Mouse (Mus musculus) forebrain, embryonic 13.5 days (tissue): Measurements from ENCODE around the gene Dctpp1. TPM values are rescaled to one million over a fixed set of nuclear protein-coding genes. Genes with fewer than 3 reads are reported as not detected.

Source experiments
- ATAC-seq: fragments of 200-750 bp; cut with Nextera tagmentation; 2 replicates; pipeline ENCODE4 v1.8.0; 2017
- H3K27ac ChIP-seq: fragments of 300-500 bp; sonication (generic); 2 replicates; pipeline ENCODE4 v1.5.1; 2015; ENCODE audit warnings: inconsistent platforms, mild to moderate bottlenecking, moderate library complexity
- H3K27me3 ChIP-seq: fragments of 300-500 bp; sonication (generic); 2 replicates; pipeline ENCODE4 v1.6.1; 2015; ENCODE audit warnings: mild to moderate bottlenecking, inconsistent platforms
- H3K36me3 ChIP-seq: fragments of 300-500 bp; sonication (generic); 2 replicates; pipeline ENCODE4 v1.6.1; 2015; ENCODE audit warnings: mild to moderate bottlenecking, inconsistent platforms; ENCODE audit not compliant: poor library complexity, severe bottlenecking
- H3K4me1 ChIP-seq: fragments of 300-500 bp; sonication (generic); 2 replicates; pipeline ENCODE4 v1.6.1; 2015; ENCODE audit warnings: inconsistent platforms
- H3K4me2 ChIP-seq: fragments of 300-500 bp; sonication (generic); 2 replicates; pipeline ENCODE4 v1.6.1; 2015; ENCODE audit warnings: inconsistent platforms, mild to moderate bottlenecking, moderate library complexity
- H3K4me3 ChIP-seq: fragments of 300-500 bp; sonication (generic); 2 replicates; pipeline ENCODE4 v1.5.1; 2015; ENCODE audit warnings: mild to moderate bottlenecking, inconsistent platforms
- H3K9ac ChIP-seq: fragments of 300-500 bp; sonication (generic); 2 replicates; pipeline ENCODE4 v1.6.1; 2015; ENCODE audit warnings: mild to moderate bottlenecking, inconsistent platforms
- H3K9me3 ChIP-seq: fragments of 300-500 bp; sonication (generic); replicated peaks from 2 replicates; pipeline ENCODE4 v1.6.1; 2016; ENCODE audit warnings: inconsistent platforms
- WGBS: fragments of 180-500 bp; shearing (Covaris S2); methylation state at CpG from one replicate; pipeline ENCODE4 v1.1.7; 2015; 5-methylcytosine and 5-hydroxymethylcytosine counted together
- polyA plus RNA-seq: library from polyadenylated mRNA; unstranded; fragments of >200 nt; fragmentation: Nextera tagmentation; extraction: Ambion mirVana; gene quantifications from 2 replicates; pipeline ENCODE4 v1.2.1, GENCODE M21; 2015

Dctpp1 gene
- polyA plus RNA-seq, 1 experiment from 2014 or later, result 224 TPM

DNA sequence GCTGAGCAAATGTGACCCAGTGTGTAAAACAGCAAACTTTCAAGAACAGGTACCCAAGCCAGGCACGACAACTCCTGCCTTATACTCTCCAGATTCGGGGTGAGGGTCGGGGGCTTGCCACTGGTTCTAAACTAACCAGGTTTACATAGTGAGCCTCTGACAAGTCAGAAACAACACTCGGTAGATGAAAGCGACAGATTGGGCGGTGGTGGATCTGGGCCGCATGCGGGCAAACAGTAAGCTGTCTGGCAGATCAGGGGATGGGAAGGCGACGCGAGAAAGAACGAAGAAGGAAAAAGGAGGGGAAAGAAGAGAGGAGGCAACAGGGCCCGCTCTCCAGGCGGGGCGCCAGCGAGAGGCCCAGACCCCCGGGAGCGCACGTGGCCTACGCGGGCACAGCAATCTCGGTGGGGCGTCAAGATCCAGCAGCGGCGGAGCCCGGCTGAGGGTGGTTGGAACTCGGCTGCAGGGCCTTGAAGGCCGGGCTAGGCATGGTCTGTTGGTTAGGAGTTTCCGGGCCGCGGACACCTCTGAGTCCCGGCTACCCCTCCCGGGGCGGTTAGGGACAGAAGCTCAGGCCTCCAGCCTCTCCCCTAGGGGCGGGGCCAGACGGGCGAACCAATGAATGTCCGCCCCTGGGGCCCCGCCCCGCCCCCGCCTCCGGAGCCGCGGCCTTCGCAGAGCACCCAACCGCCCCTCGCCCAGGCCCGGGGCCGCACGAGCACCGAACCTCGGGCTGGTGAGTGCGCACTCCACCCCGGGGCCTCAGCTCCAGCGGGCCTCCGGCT, 16.4 kb downstream of the Dctpp1 start, which contains the start of gene Zfp771:
TSS of gene Zfp771 (plus strand) at position 405 of the 788 bp plus-strand sequence.
- Histone ChIP-seq H3K9me3 (no peaks in the 10 kb centered on the region), H3K36me3 (peaks cover 33% of the 10 kb centered on the region), H3K4me3 (peak within 1 kb of the TSS; percentile 85), H3K9ac (peak within 1 kb of the TSS; percentile 90), H3K4me2 (peak within 1 kb of the TSS; percentile 75), H3K27ac (peak within 1 kb of the TSS; percentile 87), H3K27me3 (no peaks in the 10 kb centered on the region), H3K4me1 (peaks cover 26% of the 10 kb centered on the region)
- under 1% methylated on average over 49 of the region's 56 CpGs for WGBS
- ATAC-seq, result peak; percentile 95

DNA sequence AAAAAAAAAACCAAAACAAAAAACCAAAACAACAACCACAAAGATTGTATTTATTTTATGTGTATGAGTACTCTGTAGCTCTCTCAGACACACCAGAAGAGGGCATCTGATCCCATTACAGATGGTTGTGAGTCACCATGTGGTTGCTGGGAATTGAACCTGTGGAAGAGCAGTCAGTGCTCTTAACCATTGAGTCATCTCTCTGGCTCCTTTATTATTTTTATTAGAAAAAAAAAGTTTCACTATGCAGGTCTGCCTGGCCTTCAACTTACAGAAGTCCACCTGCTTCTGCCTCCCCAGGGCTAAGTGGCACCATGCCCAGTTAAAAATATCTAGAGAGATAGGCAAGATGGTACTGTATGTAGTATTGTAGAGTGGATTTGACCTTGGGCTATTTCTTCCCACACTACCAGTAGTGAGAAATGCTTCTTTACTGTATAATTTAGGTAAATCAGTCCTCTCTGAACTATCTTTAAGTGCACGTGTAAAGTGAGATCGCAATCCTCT, 17.1 kb downstream of the Dctpp1 start:
- no peak; the same call in 1 of the 2 replicates for ATAC-seq
- WGBS, result 38% methylated on average over 2 of the region's 2 CpGs
- Histone ChIP-seq H3K4me1 (peaks cover 26% of the 10 kb centered on the region), H3K36me3 (peaks cover 35% of the 10 kb centered on the region), H3K27ac (peak overlapping the region; percentile 87), H3K27me3 (no peaks in the 10 kb centered on the region), H3K9me3 (no peaks in the 10 kb centered on the region), H3K4me3 (peak overlapping the region; percentile 85), H3K4me2 (peak overlapping the region; percentile 75), H3K9ac (peak overlapping the region; percentile 90; the same call in 1 of the 2 replicates)

DNA sequence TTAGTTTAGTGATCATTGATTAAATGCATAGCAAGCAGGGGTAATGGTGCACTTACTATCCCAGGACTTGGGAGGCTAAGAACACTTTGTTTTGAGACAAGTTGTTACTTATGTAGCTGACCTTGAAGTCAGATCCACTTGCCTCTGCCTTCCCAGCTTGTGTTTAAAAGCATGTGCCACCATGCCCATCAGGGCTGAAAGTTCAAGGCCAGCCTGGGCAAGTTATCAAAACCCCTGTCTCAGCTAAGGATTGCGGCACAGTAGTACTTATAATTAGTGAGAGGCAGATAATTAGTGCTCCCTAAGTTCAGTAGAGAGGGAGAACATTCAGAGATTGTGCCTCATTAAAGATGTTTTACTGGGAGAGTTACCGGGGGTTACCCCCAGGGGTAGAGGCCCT, 25.7 kb downstream of the Dctpp1 start:
- Histone ChIP-seq H3K27me3 (no peaks in the 10 kb centered on the region), H3K27ac (no peak overlapping the region), H3K36me3 (peaks cover 58% of the 10 kb centered on the region), H3K4me2 (peak overlapping the region; percentile 90), H3K9ac (peak overlapping the region; percentile 97; the same call in 1 of the 2 replicates), H3K9me3 (no peaks in the 10 kb centered on the region), H3K4me3 (peak overlapping the region; percentile 94), H3K4me1 (peaks cover 38% of the 10 kb centered on the region)
- 73% methylated on average over 2 of the region's 2 CpGs for WGBS
- no peak for ATAC-seq

DNA sequence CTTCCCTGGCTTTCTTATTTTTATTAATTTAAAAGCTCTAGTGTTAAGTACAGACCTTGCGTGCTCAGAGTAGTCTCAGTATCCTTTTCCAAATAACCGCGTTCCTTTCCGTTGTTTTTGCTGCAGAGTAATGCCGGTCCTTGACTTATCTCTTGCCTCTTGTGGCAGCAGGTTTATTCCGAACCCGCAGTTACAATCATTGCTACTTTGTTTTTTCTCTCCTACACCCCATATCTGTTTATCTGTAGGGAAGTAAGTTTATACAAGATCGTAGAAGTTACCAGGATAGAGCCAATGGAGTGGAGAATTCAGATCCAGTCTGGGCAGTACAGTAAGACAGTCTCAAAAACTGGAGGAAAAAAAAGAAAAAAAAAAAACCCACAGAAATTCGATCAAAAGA, 26.7 kb downstream of the Dctpp1 start:
- H3K9me3 ChIP-seq, result no peaks in the 10 kb centered on the region
- peaks cover 60% of the 10 kb centered on the region for H3K36me3 ChIP-seq
- no peaks in the 10 kb centered on the region for H3K27me3 ChIP-seq
- H3K4me2 ChIP-seq, result peak overlapping the region; percentile 90
- H3K4me3 ChIP-seq, result peak overlapping the region; percentile 94
- H3K9ac ChIP-seq, result peak overlapping the region; percentile 97
- H3K4me1 ChIP-seq, result peaks cover 42% of the 10 kb centered on the region
- ATAC-seq, result no peak
- 5% methylated on average over 9 of the region's 9 CpGs for whole genome bisulfite sequencing
- H3K27ac ChIP-seq, result peak overlapping the region; percentile 99

DNA sequence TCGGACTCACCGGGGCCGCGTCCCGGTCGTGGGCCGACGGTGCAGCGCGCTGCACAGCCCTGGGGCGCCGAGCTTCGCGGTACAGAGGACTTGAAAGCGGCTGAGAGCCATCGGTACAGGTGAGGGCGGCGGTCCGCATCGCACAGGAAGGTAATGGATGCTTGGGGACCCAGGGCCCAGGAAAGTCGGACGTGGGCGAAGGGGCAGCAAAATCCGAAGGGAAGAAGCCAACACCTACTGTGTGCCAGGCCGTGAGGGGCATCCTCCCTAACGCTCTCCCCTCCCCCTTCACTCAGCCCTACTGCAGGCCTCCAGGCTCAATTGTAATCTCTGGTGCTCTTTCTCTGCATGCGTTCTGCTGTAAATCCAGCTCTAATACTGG, 27.1 kb downstream of the Dctpp1 start:
- Histone ChIP-seq H3K4me1 (peaks cover 42% of the 10 kb centered on the region), H3K27ac (peak overlapping the region; percentile 99), H3K9ac (peak overlapping the region; percentile 97), H3K4me2 (peak overlapping the region; percentile 90), H3K9me3 (no peaks in the 10 kb centered on the region), H3K27me3 (no peaks in the 10 kb centered on the region), H3K36me3 (peaks cover 59% of the 10 kb centered on the region), H3K4me3 (peak overlapping the region; percentile 94)
- ATAC-seq, result peak; percentile 43; the same call in 1 of the 2 replicates
- under 1% methylated on average over 27 of the region's 27 CpGs for WGBS

DNA sequence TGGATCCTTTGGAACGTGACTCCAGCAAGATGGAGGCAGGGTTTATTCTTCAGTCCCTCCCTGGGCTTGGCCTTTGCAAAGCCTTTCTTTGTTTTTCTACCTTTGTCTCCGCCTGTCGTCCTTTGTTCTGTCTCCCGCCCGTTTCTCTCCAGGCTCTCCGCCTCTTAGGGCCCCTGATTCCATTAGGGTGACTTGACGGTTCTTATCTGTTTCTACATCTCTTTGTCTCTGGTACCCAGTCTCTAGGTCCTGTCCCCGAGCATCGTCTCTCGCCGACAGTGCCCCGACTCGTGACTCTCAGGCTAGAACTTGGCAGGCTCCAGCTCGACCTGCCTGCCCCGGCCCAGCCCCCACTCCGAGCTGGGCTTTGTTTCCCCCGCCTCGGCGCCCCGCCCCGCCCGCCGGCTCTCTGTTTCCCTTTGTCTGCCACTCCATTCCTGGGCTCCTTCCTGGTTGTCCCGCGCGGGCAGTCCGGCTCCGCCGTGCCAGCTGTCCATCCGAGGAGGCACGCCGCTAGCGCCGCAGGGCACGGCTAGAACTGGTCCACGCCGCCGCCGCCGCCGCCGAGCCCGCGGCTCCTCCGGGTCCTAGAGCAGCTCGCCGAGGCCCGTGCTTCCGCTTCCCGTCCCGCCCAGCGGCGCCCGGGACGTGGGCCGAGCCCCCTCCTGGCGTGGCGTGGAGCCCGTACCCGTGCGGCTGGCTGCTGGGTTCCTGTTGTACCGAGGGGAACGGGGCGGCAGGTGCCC, 27.7 kb downstream of the Dctpp1 start, which contains the start of the genes Zfp553 and Sept1:
TSS of gene Zfp553 (plus strand) at position 440 of the 746 bp plus-strand sequence.
TSS of gene Sept1 (minus strand) at position 509 of the 746 bp plus-strand sequence.
- WGBS, result under 1% methylated on average over 62 of the region's 64 CpGs
- peak within 1 kb of the TSS; percentile 90 for H3K4me2 ChIP-seq
- H3K9me3 ChIP-seq, result no peaks in the 10 kb centered on the region
- peaks cover 42% of the 10 kb centered on the region for H3K4me1 ChIP-seq
- H3K36me3 ChIP-seq, result peaks cover 53% of the 10 kb centered on the region
- H3K27ac ChIP-seq, result peak within 1 kb of the TSS; percentile 99
- peak within 1 kb of the TSS; percentile 97 for H3K9ac ChIP-seq
- H3K4me3 ChIP-seq, result peak within 1 kb of the TSS; percentile 94
- ATAC-seq, result peak; percentile 94
- H3K27me3 ChIP-seq, result no peaks in the 10 kb centered on the region

DNA sequence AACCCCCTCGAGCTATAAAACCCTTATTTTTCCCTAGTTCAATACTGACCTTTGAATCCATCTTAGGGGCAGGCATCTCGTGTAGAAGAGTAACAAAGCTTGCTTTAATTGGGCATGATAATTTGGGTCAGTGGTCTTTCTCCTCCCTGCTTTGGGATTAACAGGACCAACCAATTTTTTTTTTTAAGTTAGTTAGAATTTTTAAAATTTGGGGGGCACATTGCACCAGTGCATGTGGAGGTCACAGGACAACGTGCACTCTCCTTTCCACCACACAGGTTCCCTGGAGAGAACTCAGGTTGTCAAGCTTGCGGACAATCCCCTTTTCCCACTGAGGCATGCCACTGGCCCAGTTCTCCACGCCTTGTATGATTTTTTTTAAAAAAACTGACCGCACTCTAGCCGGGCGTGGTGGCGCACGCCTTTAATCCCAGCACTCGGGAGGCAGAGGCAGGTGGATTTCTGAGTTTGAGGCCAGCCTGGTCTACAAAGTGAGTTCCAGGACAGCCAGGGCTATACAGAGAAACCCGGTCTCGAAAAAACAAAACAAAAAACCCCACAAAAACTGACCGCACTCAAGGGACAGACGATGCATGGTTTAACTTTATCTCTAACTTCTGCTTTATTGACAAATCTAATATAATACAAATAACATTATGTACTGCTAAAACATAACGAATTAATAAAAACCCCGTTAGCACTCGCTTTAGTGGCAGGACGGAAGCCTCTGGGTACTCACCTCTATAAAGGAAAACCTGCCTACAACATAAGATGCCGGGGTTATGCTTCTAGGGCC, 28.5 kb downstream of the Dctpp1 start:
- no peaks in the 10 kb centered on the region for H3K9me3 ChIP-seq
- H3K4me2 ChIP-seq, result peak overlapping the region; percentile 90
- H3K4me3 ChIP-seq, result peak overlapping the region; percentile 94
- peak overlapping the region; percentile 97 for H3K9ac ChIP-seq
- H3K36me3 ChIP-seq, result peaks cover 45% of the 10 kb centered on the region
- H3K27ac ChIP-seq, result peak overlapping the region; percentile 99
- peaks cover 42% of the 10 kb centered on the region for H3K4me1 ChIP-seq
- WGBS, result 4% methylated on average over 20 of the region's 20 CpGs
- ATAC-seq, result no peak
- no peaks in the 10 kb centered on the region for H3K27me3 ChIP-seq

DNA sequence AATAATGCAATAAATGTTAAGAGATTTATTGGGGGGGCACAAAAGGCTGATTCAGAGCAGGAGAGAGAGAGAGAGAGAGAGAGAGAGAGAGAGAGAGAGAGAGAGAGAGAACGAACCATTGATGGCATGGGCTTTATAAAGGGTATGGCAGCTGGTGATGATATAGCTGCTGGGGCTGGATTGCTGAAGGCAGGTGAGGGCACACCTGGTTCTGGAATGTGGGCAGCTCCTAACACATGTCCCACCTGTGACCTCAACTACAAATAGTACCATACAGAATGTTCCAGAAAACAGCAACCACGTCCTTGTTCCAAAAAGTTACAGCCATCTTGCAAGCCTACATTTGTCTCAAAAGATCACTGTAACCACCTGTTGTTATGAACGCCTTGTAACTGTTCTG, 29.1 kb downstream of the Dctpp1 start:
- no peaks in the 10 kb centered on the region for H3K9me3 ChIP-seq
- H3K27me3 ChIP-seq, result no peaks in the 10 kb centered on the region
- peaks cover 38% of the 10 kb centered on the region for H3K4me1 ChIP-seq
- peak overlapping the region; percentile 99; the same call in 1 of the 2 replicates for H3K27ac ChIP-seq
- H3K4me2 ChIP-seq, result peak overlapping the region; percentile 90
- H3K36me3 ChIP-seq, result peaks cover 39% of the 10 kb centered on the region
- peak overlapping the region; percentile 94 for H3K4me3 ChIP-seq
- WGBS, result 66% methylated on average over 3 of the region's 3 CpGs
- H3K9ac ChIP-seq, result peak overlapping the region; percentile 97
- no peak for ATAC-seq

DNA sequence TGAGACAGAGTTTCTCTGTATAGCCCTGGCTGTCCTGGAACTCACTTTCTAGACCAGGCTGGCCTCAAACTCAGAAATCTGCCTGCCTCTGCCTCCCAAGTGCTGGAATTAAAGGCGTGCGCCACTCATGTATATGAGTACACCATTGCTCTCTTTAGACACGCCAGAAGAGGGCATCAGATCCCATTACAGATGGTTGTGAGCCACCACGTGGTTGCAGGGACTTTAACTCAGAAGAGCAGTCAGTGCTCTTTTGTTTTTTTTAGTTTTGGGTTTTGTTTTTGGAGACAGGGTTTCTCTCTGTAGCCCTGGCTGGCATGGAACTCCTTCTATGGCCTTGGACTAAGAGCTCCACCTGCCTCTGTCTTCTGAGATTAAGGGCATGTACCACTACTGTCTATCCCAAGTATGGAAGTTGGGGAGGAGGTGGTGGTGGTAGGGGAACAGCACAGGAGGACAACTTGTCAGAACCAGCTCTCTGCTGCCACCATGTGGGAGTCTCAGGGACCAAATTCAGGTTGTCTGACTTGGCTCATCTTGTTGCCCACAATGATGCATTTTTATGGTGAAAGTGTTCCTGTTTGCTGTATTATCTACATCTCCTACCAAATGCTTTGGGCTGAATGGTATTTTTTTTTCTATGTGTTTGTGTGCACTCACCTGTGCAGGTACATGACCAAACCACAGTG, 31.8 kb downstream of the Dctpp1 start:
- H3K36me3 ChIP-seq, result peaks cover 24% of the 10 kb centered on the region; the same call in 1 of the 2 replicates
- 0 out of 2 replicates have a peak overlapping the region, but pooled peaks have one; percentile 22 for H3K27ac ChIP-seq
- no peaks in the 10 kb centered on the region for H3K27me3 ChIP-seq
- no peaks in the 10 kb centered on the region for H3K9me3 ChIP-seq
- peaks cover 24% of the 10 kb centered on the region for H3K4me1 ChIP-seq
- no peak overlapping the region for H3K4me2 ChIP-seq
- no peak overlapping the region for H3K9ac ChIP-seq
- no peak overlapping the region for H3K4me3 ChIP-seq
- WGBS, result 58% methylated on average over 4 of the region's 4 CpGs
- ATAC-seq, result no peak

DNA sequence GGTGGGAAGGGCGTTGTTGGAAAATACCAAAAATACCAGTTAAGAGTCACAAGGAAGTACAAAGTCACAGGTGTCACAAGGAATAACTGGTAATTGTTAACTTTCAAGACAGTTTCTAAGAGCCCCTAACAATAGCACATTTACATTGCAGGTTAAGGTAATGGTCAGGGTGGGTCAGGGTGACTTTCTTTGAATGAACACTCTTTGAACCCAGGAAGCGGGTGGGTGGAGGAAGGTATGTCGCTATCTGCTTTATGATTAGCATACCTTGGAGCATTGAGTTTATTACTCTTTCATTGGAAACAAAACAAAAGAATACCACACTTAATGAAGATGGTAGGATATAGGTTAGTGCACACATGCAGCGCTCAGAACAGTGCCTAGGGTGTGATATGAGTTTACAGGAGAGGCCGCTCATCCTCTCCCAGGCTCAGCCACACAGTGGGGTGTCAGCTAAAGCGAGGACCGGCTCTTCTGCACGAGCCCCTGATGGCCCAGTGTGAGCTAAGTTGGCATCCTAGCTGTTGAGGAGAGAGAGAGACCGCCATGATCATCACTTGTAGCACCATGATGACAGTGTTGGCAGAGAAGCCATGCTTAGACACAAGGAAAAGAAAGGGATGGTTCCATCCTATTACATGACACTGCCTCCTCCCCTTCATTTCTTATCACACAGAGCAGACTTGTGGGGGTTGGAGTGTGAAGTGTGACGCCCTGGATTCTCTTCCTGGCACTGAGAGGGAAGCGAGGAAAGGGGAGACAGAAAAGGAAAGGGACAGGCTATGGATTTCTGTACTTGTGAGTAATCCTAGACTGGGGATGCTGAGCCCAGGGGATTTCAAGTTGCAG, 35.1 kb downstream of the Dctpp1 start:
- Histone ChIP-seq H3K4me2 (no peak overlapping the region), H3K36me3 (peaks cover 20% of the 10 kb centered on the region; the same call in 1 of the 2 replicates), H3K9me3 (no peaks in the 10 kb centered on the region), H3K9ac (no peak overlapping the region), H3K27me3 (no peaks in the 10 kb centered on the region), H3K27ac (no peak overlapping the region), H3K4me1 (peaks cover 9% of the 10 kb centered on the region), H3K4me3 (no peak overlapping the region)
- ATAC-seq, result no peak
- 89% methylated on average over 11 of the region's 11 CpGs for WGBS
